Mouse (Mus musculus) cortical plate, adult 2 months (tissue): ENCODE measurements at regions not wholly inside any gene's neighbourhood (a gene's known extent, or its start where the extent isn't known, plus 50 kb on each side); places are given as distances from the start of the nearest gene placed in this dataset.

ENCODE experiments used
- CTCF ChIP-seq: fragments of 200-500 bp; IDR thresholded peaks from 2 replicates; pipeline ENCODE4 v1.5.1; 2011; ENCODE audit warnings: mild to moderate bottlenecking, control low read depth, low read length; ENCODE audit not compliant: insufficient read depth; ENCODE audit errors: extremely low read depth
- POLR2A ChIP-seq: fragments of 200-500 bp; IDR thresholded peaks from 2 replicates; pipeline ENCODE4 v1.6.1; 2011; ENCODE audit warnings: mild to moderate bottlenecking, low read length, control low read depth; ENCODE audit not compliant: insufficient read depth; ENCODE audit errors: extremely low read depth

DNA sequence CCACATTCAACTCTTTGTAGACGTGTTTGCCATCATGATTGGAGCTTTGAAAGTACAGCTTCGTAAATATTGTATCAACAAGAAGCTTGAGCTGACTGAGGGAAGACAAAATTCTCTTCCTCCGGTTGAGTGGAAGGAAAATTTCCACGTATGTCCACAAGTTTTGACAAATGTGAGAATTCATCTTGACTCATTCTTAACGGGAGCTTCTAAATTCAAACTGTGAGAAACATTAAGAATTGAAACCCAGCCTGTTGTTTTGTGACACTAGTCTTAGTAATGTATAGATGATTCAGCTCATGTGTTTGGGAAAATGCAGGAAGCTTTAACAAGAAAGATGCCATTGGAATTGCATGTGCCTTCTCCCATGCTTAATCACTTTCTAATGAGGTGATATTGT is 68.9 kb downstream of the Rbm43 start:
- TF ChIP-seq POLR2A (no peak), CTCF (no peak)
